Comparison of ENCODE assay signal across 21 mouse cellular contexts in genomic region chr11:55465177-55465576, GRCm38 (mm10). TPM values are rescaled to one million over a fixed set of nuclear protein-coding genes. Genes with fewer than 3 reads are reported as not detected.
DNase-seq lines count a peak whose midpoint lies in the region; ATAC-seq and TF ChIP-seq lines count a peak whose summit lies in the region.
"Had no signal": no experiment of that assay in that cellular context is flagged by ENCODE, and none has a peak within 500 bp of the region (broad histone marks: within the 10 kb centered on the region; RNA-seq: fewer than 3 reads in every experiment).

No protein-coding gene starts in this region.

- TF ChIP-seq CTCF in gastrocnemius, adult 2 months (IDR thresholded peaks at IDR 0.05), result no peak
- TF ChIP-seq CTCF in intestine, postnatal 0 days (IDR thresholded peaks at IDR 0.05; ENCODE audit: low read depth), result no peak

- H3K4me3 ChIP-seq in gastrocnemius, adult 2 months, result no peak overlapping the region
- no peak overlapping the region for H3K4me3 ChIP-seq in intestine, postnatal 0 days (ENCODE audit: low read depth, low read length)
- no peak overlapping the region for H3K4me3 ChIP-seq in stomach, embryonic 15.5 days (replicated peaks)
- H3K4me3 ChIP-seq: erythroblast, embryonic 14.5 days; heart, embryonic 12.5 days; limb, embryonic 12.5 days; midbrain, embryonic 12.5 days had no signal

- peaks cover 7% of the 10 kb centered on the region; the same call in 1 of the 2 replicates for H3K4me1 ChIP-seq in intestine, postnatal 0 days (replicated peaks; ENCODE audit: control insufficient read depth, insufficient read depth, low read length)
- H3K4me1 ChIP-seq in stomach, embryonic 15.5 days, result peaks cover 5% of the 10 kb centered on the region; the same call in 1 of the 2 replicates

- WGBS in intestine, postnatal 0 days, result 42% methylated on average over 3 of the region's 3 CpGs
- WGBS in stomach, embryonic 15.5 days, result 75% methylated on average over 3 of the region's 3 CpGs

- no peaks in the 10 kb centered on the region for H3K36me3 ChIP-seq in intestine, postnatal 0 days (ENCODE audit: control insufficient read depth, insufficient read depth)
- H3K36me3 ChIP-seq in stomach, embryonic 15.5 days, result no peaks in the 10 kb centered on the region
- H3K36me3 ChIP-seq: G1E; heart, embryonic 12.5 days; limb, embryonic 12.5 days; midbrain, embryonic 12.5 days had no signal

- no peak for ATAC-seq in intestine, postnatal 0 days
- no peak for ATAC-seq in stomach, embryonic 15.5 days (ENCODE audit: insufficient read depth, low FRiP score, low read depth)
- ATAC-seq: CD4-positive, CD25-positive, alpha-beta regulatory T cell, adult 4 months; forebrain, embryonic 14.5 days; hindbrain, embryonic 16.5 days had no signal

- H3K4me2 ChIP-seq in intestine, postnatal 0 days (replicated peaks; ENCODE audit: low read depth), result peak overlapping the region; percentile 30; the same call in 1 of the 2 replicates
- H3K4me2 ChIP-seq in stomach, embryonic 15.5 days, result no peak overlapping the region
- H3K4me2 ChIP-seq: heart, embryonic 12.5 days; limb, embryonic 12.5 days; lung, embryonic 14.5 days; midbrain, embryonic 12.5 days had no signal

- H3K27ac ChIP-seq in gastrocnemius, adult 2 months, result no peak overlapping the region
- peak overlapping the region; percentile 71 for H3K27ac ChIP-seq in intestine, postnatal 0 days (ENCODE audit: low read depth, low read length)
- peak overlapping the region; percentile 35; the same call in 1 of the 2 replicates for H3K27ac ChIP-seq in stomach, embryonic 15.5 days
- H3K27ac ChIP-seq: limb, embryonic 12.5 days; midbrain, embryonic 12.5 days had no signal

- H3K27me3 ChIP-seq in intestine, postnatal 0 days (replicated peaks; ENCODE audit: control insufficient read depth, insufficient read depth, low read length), result no peaks in the 10 kb centered on the region
- H3K27me3 ChIP-seq in stomach, embryonic 15.5 days (replicated peaks), result no peaks in the 10 kb centered on the region
- H3K27me3 ChIP-seq: heart, embryonic 12.5 days; limb, embryonic 12.5 days; midbrain, embryonic 12.5 days had no signal

- H3K9me3 ChIP-seq in intestine, postnatal 0 days (ENCODE audit: control insufficient read depth), result no peaks in the 10 kb centered on the region
- H3K9me3 ChIP-seq in stomach, embryonic 15.5 days, result no peaks in the 10 kb centered on the region
- H3K9me3 ChIP-seq: G1E; heart, embryonic 12.5 days; limb, embryonic 12.5 days; midbrain, embryonic 12.5 days had no signal

- intact Hi-C loops in gastrocnemius, adult 2 months (cut with DNase I), result no loop called here
- intact Hi-C loops in gastrocnemius, postnatal 36 days (cut with DNase I), result no loop called here

- H3K9ac ChIP-seq in intestine, postnatal 0 days (ENCODE audit: low read depth, low read length), result no peak overlapping the region
- H3K9ac ChIP-seq in stomach, embryonic 15.5 days, result no peak overlapping the region
- H3K9ac ChIP-seq: heart, embryonic 12.5 days; limb, embryonic 12.5 days; lung, embryonic 14.5 days; midbrain, embryonic 12.5 days had no signal

- DNase-seq in gastrocnemius, adult 2 months, result peak; percentile 11
- DNase-seq in gastrocnemius, postnatal 36 days, result no peak
- DNase-seq in kidney, postnatal 10 days, result peak; percentile 43
- no peak for DNase-seq in cerebellum, adult 18-20 months
- DNase-seq in cerebellum, postnatal 36 days, result no peak
- no peak for DNase-seq in retina, embryonic 14.5 days (ENCODE audit: low spot score)
- DNase-seq: adrenal gland, postnatal 10 days; cerebellum, adult 2 months; lung, embryonic 14.5 days; lung, postnatal 4 days had no signal

RNA-seq across cellular contexts. Expression of gene Atox1, which starts 4.1 kb away (rescaled TPM):
- total RNA-seq in gastrocnemius, adult 2 months (2021), result 10 to 100 TPM; 41.3 to 45.4 TPM
- total RNA-seq in gastrocnemius, postnatal 36 days (2021), result 10 to 100 TPM; 50.4 to 56.4 TPM
- polyA plus RNA-seq in intestine, postnatal 0 days (2015; fragmentation: Nextera tagmentation; extraction: Ambion mirVana), result 637 and 641 TPM in 2 replicates
- 385 and 409 TPM in 2 replicates for polyA plus RNA-seq in stomach, embryonic 15.5 days (2015; fragmentation: Nextera tagmentation; extraction: Ambion mirVana)

RNA-seq across cellular contexts. Expression of gene G3bp1, which starts 4.3 kb away (rescaled TPM):
- 10 to 100 TPM; 52.5 to 55.5 TPM for total RNA-seq in gastrocnemius, adult 2 months (2021)
- total RNA-seq in gastrocnemius, postnatal 36 days (2021), result 10 to 100 TPM; 46.1 to 48.5 TPM
- 41.0 and 43.6 TPM in 2 replicates for polyA plus RNA-seq in intestine, postnatal 0 days (2015; fragmentation: Nextera tagmentation; extraction: Ambion mirVana)
- polyA plus RNA-seq in stomach, embryonic 15.5 days (2015; fragmentation: Nextera tagmentation; extraction: Ambion mirVana), result 145 and 163 TPM in 2 replicates

RNA-seq across cellular contexts. Expression of gene Sparc, which starts 42.2 kb away (rescaled TPM):
- 100 to 1,000 TPM; 276 to 473 TPM for total RNA-seq in gastrocnemius, adult 2 months (2021)
- total RNA-seq in gastrocnemius, postnatal 36 days (2021), result 100 to 1,000 TPM; 572 to 675 TPM
- 931 and 943 TPM in 2 replicates for polyA plus RNA-seq in intestine, postnatal 0 days (2015; fragmentation: Nextera tagmentation; extraction: Ambion mirVana)
- 1,683 and 1,927 TPM in 2 replicates for polyA plus RNA-seq in stomach, embryonic 15.5 days (2015; fragmentation: Nextera tagmentation; extraction: Ambion mirVana)
- total RNA-seq: common myeloid progenitor, adult 5-6 weeks had no signal
- polyA plus RNA-seq: G1E had no signal

Comparison
In these comparisons a context has a peak if more than half of its experiments do, and no peak if none do; other contexts are left out.
1. DNase-seq: peak in gastrocnemius, adult 2 months (single experiment) and kidney, postnatal 10 days (single experiment); none in gastrocnemius, postnatal 36 days (0 of 2), cerebellum, adult 18-20 months (0 of 2), cerebellum, postnatal 36 days (0 of 2) and retina, embryonic 14.5 days (single experiment).